Mouse (Mus musculus) myocyte (in vitro differentiated cells): ENCODE results near the gene Mrpl14.

Source experiments
- CEBPB ChIP-seq: IDR thresholded peaks from 2 replicates; pipeline ENCODE4 v1.6.1; 2011; ENCODE audit warnings: mild to moderate bottlenecking, moderate library complexity; ENCODE audit not compliant: poor library complexity, insufficient read depth, severe bottlenecking
- E2F4 ChIP-seq: IDR thresholded peaks from one replicate; pipeline ENCODE4 v1.6.1; 2011; ENCODE audit warnings: mild to moderate bottlenecking, control low read depth, moderate library complexity; ENCODE audit not compliant: insufficient read depth
- MAX ChIP-seq: IDR thresholded peaks from one replicate; pipeline ENCODE4 v1.6.1; 2011; ENCODE audit warnings: low read depth, mild to moderate bottlenecking, control low read depth
- POLR2A ChIP-seq: IDR thresholded peaks from one replicate; pipeline ENCODE4 v1.6.1; 2011; ENCODE audit warnings: low read depth, mild to moderate bottlenecking, control low read depth, moderate library complexity; ENCODE audit not compliant: insufficient read length
- TCF12 ChIP-seq: IDR thresholded peaks from one replicate; pipeline ENCODE4 v1.6.1; 2011; ENCODE audit warnings: mild to moderate bottlenecking, control low read depth; ENCODE audit not compliant: poor library complexity, insufficient read depth, severe bottlenecking
- USF1 ChIP-seq: IDR thresholded peaks from one replicate; pipeline ENCODE4 v1.6.1; 2011; ENCODE audit warnings: low read depth, mild to moderate bottlenecking, control low read depth, moderate library complexity

DNA sequence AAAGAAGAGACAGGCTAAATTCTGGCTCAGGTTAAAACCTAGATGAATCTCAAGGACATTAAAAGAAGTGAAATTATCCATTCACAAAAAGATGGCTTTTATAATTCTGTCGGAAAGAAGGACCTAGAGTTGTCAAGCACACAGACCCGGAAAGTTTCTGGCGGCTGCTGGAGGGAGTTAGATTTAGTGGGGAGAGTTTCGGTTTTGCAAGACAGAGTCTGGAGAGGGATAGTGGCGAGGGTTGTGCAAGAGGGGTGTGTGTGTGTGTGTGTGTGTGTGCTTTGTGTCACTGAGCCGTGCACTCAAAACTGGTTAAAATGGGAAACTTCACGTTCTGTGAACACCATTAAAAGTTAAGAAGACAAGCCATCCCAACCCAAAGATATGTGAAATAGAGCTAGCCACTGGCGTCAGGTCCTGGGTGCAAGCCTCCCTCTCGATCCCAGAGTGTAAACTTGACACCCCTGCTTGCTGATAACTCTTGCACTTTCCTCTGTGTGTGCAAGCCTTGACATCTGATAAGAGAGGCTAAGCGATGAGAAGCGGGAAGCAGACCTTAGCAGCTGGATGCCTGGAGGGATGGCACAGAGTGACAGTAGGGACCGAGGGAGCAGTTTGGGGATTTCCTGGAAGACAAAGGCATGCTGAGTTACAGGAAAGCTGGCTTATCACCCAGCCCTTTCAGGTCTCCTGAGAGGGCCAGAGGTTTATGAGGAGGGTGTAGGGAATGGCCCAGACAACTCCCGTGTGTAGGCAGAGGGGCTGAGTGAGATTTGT, 56.4 kb downstream of the Mrpl14 start:
- TF ChIP-seq POLR2A (no peak), TCF12 (no peak), E2F4 (no peak), CEBPB (0 out of 2 replicates have a peak, but pooled peaks have one; percentile 4), MAX (no peak), USF1 (no peak)
